Mouse (Mus musculus) MEL (cell line): ENCODE measurements at regions not wholly inside any gene's neighbourhood (a gene's known extent, or its start where the extent isn't known, plus 50 kb on each side); places are given as distances from the start of the nearest gene placed in this dataset.

Experiments used
- DNase-seq: peaks from one replicate; pipeline ENCODE4 v3.0.0; 2011; ENCODE audit warnings: low read depth, low spot score
- H3K27ac ChIP-seq: 2 replicates; pipeline ENCODE4 v1.5.1; 2012; ENCODE audit warnings: low read depth, mild to moderate bottlenecking, control low read depth, low read length, moderate library complexity; ENCODE audit not compliant: control insufficient read depth
- H3K27me3 ChIP-seq, 2 experiments: fragments of 150-350 bp in 1 of 2; sonication (generic) in 1 of 2; 2 replicates each; pipeline ENCODE4 v1.6.1; 2012; ENCODE audit warnings: low read length in 2 of 2, mild to moderate bottlenecking in 2 of 2, improper control_type of control experiment in 1 of 2, moderate library complexity in 1 of 2; ENCODE audit not compliant: insufficient read depth in 2 of 2, control insufficient read depth in 1 of 2
- H3K36me3 ChIP-seq, 2 experiments: 2 replicates each; pipeline ENCODE4 v1.6.1; 2012 to 2014; ENCODE audit warnings: low read length in 2 of 2, improper control_type of control experiment in 1 of 2, inconsistent platforms in 1 of 2, mild to moderate bottlenecking in 1 of 2; ENCODE audit not compliant: insufficient read depth in 2 of 2, control insufficient read depth in 1 of 2
- H3K4me1 ChIP-seq, 2 experiments: fragments of 150-350 bp in 1 of 2; sonication (generic) in 1 of 2; 2 replicates each; pipeline ENCODE4 v1.6.1; 2012; ENCODE audit warnings: low read length in 2 of 2, improper control_type of control experiment in 1 of 2, mild to moderate bottlenecking in 1 of 2; ENCODE audit not compliant: insufficient read depth in 2 of 2, control insufficient read depth in 1 of 2
- H3K4me3 ChIP-seq, 2 experiments: fragments of 150-350 bp in 1 of 2; sonication (generic) in 1 of 2; 2 replicates each; pipeline ENCODE4 v1.5.1; 2012; ENCODE audit warnings: low read depth in 2 of 2, low read length in 2 of 2, mild to moderate bottlenecking in 2 of 2, moderate library complexity in 2 of 2, control low read depth in 1 of 2, improper control_type of control experiment in 1 of 2; ENCODE audit not compliant: control insufficient read depth in 1 of 2, insufficient read depth in 1 of 2
- H3K79me2 ChIP-seq: 2 replicates; pipeline ENCODE4 v1.6.1; 2012; ENCODE audit warnings: mild to moderate bottlenecking, low read length, moderate library complexity; ENCODE audit not compliant: control insufficient read depth, poor library complexity, insufficient read depth
- H3K9ac ChIP-seq: 2 replicates; pipeline ENCODE4 v1.6.1; 2012; ENCODE audit warnings: low read depth, mild to moderate bottlenecking, control low read depth, low read length, moderate library complexity; ENCODE audit not compliant: control insufficient read depth, poor library complexity, severe bottlenecking
- H3K9me3 ChIP-seq: fragments of 150-350 bp; sonication (generic); replicated peaks from 2 replicates; pipeline ENCODE4 v1.6.1; 2012; ENCODE audit warnings: mild to moderate bottlenecking, low read length, improper control_type of control experiment, moderate library complexity; ENCODE audit not compliant: insufficient read depth
- BHLHE40 ChIP-seq: IDR thresholded peaks from 2 replicates; pipeline ENCODE4 v1.6.1; 2012; ENCODE audit warnings: low read depth, mild to moderate bottlenecking, inconsistent platforms, low read length, improper control_type of control experiment, borderline replicate concordance
- CHD1 ChIP-seq: IDR thresholded peaks from 2 replicates; pipeline ENCODE4 v1.6.1; 2012; ENCODE audit warnings: low read depth, mild to moderate bottlenecking, inconsistent platforms, low read length, improper control_type of control experiment
- CHD2 ChIP-seq: IDR thresholded peaks from 2 replicates; pipeline ENCODE4 v1.6.1; 2011; ENCODE audit warnings: low read length, improper control_type of control experiment
- E2F4 ChIP-seq: IDR thresholded peaks from 2 replicates; pipeline ENCODE4 v1.6.1; 2011; ENCODE audit warnings: low read depth, low read length, improper control_type of control experiment, borderline replicate concordance
- EP300 ChIP-seq, 2 experiments: IDR thresholded peaks; 2 replicates each; pipeline ENCODE4 v1.6.1; 2011; ENCODE audit warnings: improper control_type of control experiment in 2 of 2, low read length in 2 of 2, low read depth in 1 of 2, mild to moderate bottlenecking in 1 of 2
- GATA1 ChIP-seq: IDR thresholded peaks from 2 replicates; pipeline ENCODE4 v1.6.1; 2011; ENCODE audit warnings: low read depth, low read length, improper control_type of control experiment
- JUND ChIP-seq: IDR thresholded peaks from 2 replicates; pipeline ENCODE4 v1.6.1; 2011; ENCODE audit warnings: low read depth, mild to moderate bottlenecking, improper control_type of control experiment, low read length
- MAFK ChIP-seq: IDR thresholded peaks from 2 replicates; pipeline ENCODE4 v1.6.1; 2011; ENCODE audit warnings: low read depth, mild to moderate bottlenecking, low read length, improper control_type of control experiment, borderline replicate concordance
- MAX ChIP-seq: IDR thresholded peaks from 2 replicates; pipeline ENCODE4 v1.6.1; 2011; ENCODE audit warnings: low read length, improper control_type of control experiment
- MAZ ChIP-seq: IDR thresholded peaks from 2 replicates; pipeline ENCODE4 v1.6.1; 2012; ENCODE audit warnings: low read depth, mild to moderate bottlenecking, inconsistent platforms, low read length, improper control_type of control experiment
- MYB ChIP-seq: IDR thresholded peaks from 2 replicates; pipeline ENCODE4 v1.6.1; 2011; ENCODE audit warnings: mild to moderate bottlenecking, low read depth, low read length, improper control_type of control experiment
- POLR2AphosphoS2 ChIP-seq: IDR thresholded peaks from 2 replicates; pipeline ENCODE4 v1.6.1; 2011; ENCODE audit warnings: low read length, improper control_type of control experiment
- RCOR1 ChIP-seq: IDR thresholded peaks from 2 replicates; pipeline ENCODE4 v1.6.1; 2012; ENCODE audit warnings: low read depth, mild to moderate bottlenecking, inconsistent platforms, low read length, improper control_type of control experiment
- SIN3A ChIP-seq: IDR thresholded peaks from 2 replicates; pipeline ENCODE4 v1.6.1; 2012; ENCODE audit warnings: low read length, improper control_type of control experiment, inconsistent platforms
- TAL1 ChIP-seq: IDR thresholded peaks from 2 replicates; pipeline ENCODE4 v1.6.1; 2012; ENCODE audit warnings: mild to moderate bottlenecking, inconsistent platforms, low read length, moderate library complexity, mixed read lengths
- TBP ChIP-seq: IDR thresholded peaks from 2 replicates; pipeline ENCODE4 v1.8.0; 2011; ENCODE audit warnings: low read depth, low read length, improper control_type of control experiment
- TCF12 ChIP-seq: IDR thresholded peaks from 2 replicates; pipeline ENCODE4 v1.6.1; 2014; ENCODE audit warnings: low read depth, mild to moderate bottlenecking, inconsistent platforms, low read length, improper control_type of control experiment, moderate library complexity
- ZKSCAN1 ChIP-seq: IDR thresholded peaks from 2 replicates; pipeline ENCODE4 v1.6.1; 2012; ENCODE audit warnings: low read depth, mild to moderate bottlenecking, inconsistent platforms, low read length, improper control_type of control experiment, moderate library complexity
- ZNF384 ChIP-seq: IDR thresholded peaks from 2 replicates; pipeline ENCODE4 v1.6.1; 2012; ENCODE audit warnings: low read depth, mild to moderate bottlenecking, inconsistent platforms, low read length, improper control_type of control experiment

DNA sequence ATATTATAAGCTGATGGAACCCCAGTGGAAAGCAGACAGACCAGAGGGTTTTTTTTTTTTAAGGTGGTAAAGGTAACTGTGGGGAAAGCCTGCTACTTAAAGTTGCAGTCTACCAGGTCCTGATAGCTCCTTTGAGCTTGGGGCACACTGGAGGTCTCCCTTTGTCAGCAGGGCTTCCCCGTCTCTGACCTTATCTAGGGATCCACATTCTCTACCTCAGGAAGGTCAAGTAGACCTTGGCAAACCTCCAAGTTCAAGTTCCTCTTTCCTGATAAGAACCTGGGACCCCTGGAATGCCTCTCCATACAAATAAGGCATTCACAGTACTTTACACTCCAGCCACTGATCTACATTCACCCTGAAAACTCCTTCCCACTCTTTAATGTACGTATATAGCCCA is 171.1 kb upstream of the 2610301B20Rik start:
- Histone ChIP-seq H3K9ac (no peak overlapping the region), H3K4me3 (no peak overlapping the region), H3K27ac (no peak overlapping the region), H3K4me1 (no peaks in the 10 kb centered on the region; a peak in 1 of 4 replicates), H3K9me3 (no peaks in the 10 kb centered on the region), H3K79me2 (no peaks in the 10 kb centered on the region), H3K36me3 (0 out of 4 replicates have a peak, but pooled peaks cover 0 to 2% of the 10 kb centered on the region in 2 experiments), H3K27me3 (no peaks in the 10 kb centered on the region)
- TF ChIP-seq GATA1 (peak; percentile 39; the same call in 1 of the 2 replicates), ZNF384 (peak; percentile 18; the same call in 1 of the 2 replicates), POLR2AphosphoS2 (no peak), JUND (no peak), TAL1 (peak; percentile 32; the same call in 1 of the 2 replicates)
- DNase-seq: peak; percentile 65

DNA sequence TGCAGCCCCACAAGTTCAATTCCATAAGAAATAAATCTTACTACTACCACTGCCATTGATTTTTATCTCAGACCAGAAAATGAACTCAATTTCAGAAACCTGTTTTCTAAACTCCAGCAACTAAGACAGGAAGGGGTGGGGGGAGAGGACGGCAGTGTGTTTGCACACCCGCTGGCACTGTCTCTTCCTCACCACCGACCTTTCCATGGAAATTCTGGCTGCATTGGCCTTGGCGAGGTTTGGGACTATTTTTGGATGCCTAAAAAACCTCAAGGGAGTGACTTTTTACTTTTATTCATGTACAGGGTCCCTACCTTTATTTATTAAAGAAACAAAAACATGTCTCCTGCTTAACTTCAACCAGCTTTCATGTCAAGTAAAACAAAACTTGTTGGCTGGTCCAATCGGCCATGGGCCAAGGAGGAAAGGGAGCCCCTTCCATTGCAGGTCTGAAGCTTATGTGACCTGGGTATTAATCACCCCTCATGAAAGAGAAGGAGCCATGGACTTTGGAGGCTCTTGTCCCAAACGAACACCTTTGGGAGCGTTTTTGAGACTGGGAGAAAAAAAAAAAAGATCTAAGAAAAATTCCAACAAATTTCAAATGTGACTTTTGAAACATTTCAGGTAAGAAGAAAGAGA is 167.2 kb upstream of the 2610301B20Rik start:
- 0 out of 4 replicates have a peak, but pooled peaks cover 0 to 2% of the 10 kb centered on the region in 2 experiments for H3K36me3 ChIP-seq
- H3K27ac ChIP-seq: no peak overlapping the region
- H3K9me3 ChIP-seq: no peaks in the 10 kb centered on the region
- no peak overlapping the region for H3K4me3 ChIP-seq
- DNase-seq: no peak
- H3K79me2 ChIP-seq: no peaks in the 10 kb centered on the region
- TF ChIP-seq E2F4: no peak
- TF ChIP-seq EP300 (IDR thresholded peaks at IDR 0.05; ENCODE audit: low read depth in 1 of 2, low read length in 2 of 2): no peak
- TF ChIP-seq CHD2: no peak
- TF ChIP-seq ZKSCAN1: no peak
- TF ChIP-seq TBP: no peak
- no peak for TF ChIP-seq BHLHE40
- no peak for TF ChIP-seq MAZ
- no peak for TF ChIP-seq MAFK
- TF ChIP-seq TCF12: no peak
- TF ChIP-seq CHD1: no peak
- TF ChIP-seq RCOR1: no peak
- TF ChIP-seq MYB: no peak
- TF ChIP-seq ZNF384: no peak
- no peak for TF ChIP-seq MAX
- no peak for TF ChIP-seq SIN3A
- TF ChIP-seq JUND: no peak
- no peaks in the 10 kb centered on the region for H3K27me3 ChIP-seq
- H3K4me1 ChIP-seq: no peaks in the 10 kb centered on the region; a peak in 1 of 4 replicates
- no peak overlapping the region for H3K9ac ChIP-seq
